Mouse (Mus musculus) thymus, adult 2 months (tissue): Measurements from ENCODE around the gene Top3a.

Source experiments
- CTCF ChIP-seq: fragments of 200-500 bp; IDR thresholded peaks from 2 replicates; pipeline ENCODE4 v1.5.1; 2012; ENCODE audit warnings: mild to moderate bottlenecking, control low read depth, low read length, moderate library complexity, borderline replicate concordance; ENCODE audit not compliant: control insufficient read depth, poor library complexity, insufficient read depth; ENCODE audit errors: extremely low read depth
- POLR2A ChIP-seq: fragments of 200-500 bp; IDR thresholded peaks from 2 replicates; pipeline ENCODE4 v1.6.1; 2012; ENCODE audit warnings: mild to moderate bottlenecking, low read length, control low read depth, moderate library complexity; ENCODE audit not compliant: control insufficient read depth, poor library complexity, insufficient read depth; ENCODE audit errors: extremely low read depth

DNA sequence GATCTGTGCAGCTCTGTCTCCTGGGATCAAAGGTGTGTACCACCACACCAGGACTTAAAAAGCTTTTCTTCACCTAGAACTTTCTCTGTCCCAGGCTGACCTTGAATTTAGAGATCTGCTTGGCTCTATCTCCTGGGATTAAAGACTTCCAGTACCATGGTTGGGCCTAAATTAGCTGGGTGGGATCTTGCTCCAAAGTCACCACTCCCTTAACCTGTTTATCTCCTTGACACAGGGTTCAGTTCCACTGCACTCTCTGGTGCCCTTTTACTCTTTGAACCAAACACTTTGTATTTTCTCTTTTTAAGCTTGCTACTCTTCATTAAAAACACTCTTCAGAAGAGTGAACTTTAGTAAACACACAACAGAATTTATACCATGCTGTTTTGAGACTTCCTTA, 39.7 kb downstream of the Top3a start:
- TF ChIP-seq POLR2A (no peak), CTCF (no peak)
